Mouse (Mus musculus) kidney, adult 18-20 months (tissue): Measurements from ENCODE around the gene Ino80d.

Experiments used
- DNase-seq: peaks from one replicate; pipeline ENCODE4 v3.0.0; 2021

Ino80d gene

DNA sequence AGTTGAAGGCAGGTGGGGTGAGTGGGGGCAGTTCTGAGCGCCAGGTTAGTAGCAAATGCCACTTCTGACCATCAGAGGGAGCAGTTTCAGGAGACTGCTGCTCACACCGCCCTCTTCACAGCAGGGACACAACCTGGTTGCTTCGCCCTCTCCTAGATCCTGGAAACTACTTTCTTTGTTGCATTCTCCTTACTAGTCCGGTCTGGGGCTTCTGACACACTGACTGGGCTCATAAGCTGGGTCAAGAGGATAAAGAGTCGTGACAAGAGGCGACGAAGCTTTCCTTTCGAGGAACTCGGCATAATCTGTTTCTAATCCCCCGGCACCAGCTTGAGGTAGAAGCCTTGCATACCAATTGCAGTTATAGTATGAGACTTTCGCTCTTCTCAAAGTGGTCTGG is 129.9 kb downstream of the Ino80d start:
- peak; percentile 64 for DNase-seq

DNA sequence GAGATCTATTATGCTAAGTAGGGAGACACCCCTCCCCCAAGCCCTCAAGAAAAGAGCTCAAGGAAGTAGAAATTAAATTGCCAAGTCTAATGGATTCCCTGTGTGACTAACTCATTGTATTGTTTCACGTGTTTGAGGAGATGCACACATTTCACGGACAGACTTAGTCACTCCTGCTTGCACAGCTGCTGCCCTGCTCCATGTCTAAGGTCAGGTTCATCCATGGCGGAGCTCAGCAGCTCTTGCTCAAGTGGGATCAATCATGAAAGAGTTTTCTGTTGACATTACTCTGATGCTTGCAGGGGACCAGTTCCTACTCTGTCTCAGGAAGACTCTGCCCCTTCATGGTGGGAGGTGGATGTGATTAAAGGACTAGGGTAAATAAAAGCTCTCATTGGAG is 137.7 kb downstream of the Ino80d start:
- DNase-seq = no peak

DNA sequence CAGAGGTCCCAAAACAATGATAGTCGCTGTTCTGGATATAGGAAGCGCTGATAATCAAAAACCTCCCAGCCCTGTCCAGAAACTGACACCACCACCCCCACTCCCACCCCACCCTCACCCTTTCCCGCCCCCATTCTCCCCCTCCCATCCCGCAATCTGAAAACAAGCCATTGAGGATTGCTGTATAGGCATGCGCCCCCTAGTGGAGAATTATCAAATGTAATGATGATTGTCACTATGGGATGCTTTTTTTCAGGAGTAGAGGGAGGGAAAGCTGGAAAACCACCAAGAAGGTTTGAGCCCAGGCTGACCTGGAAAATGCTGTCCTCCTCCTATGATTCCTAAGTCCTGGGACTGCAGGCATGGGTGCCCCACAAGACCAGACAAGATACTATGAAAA is 147.6 kb downstream of the Ino80d start:
- DNase-seq = no peak

DNA sequence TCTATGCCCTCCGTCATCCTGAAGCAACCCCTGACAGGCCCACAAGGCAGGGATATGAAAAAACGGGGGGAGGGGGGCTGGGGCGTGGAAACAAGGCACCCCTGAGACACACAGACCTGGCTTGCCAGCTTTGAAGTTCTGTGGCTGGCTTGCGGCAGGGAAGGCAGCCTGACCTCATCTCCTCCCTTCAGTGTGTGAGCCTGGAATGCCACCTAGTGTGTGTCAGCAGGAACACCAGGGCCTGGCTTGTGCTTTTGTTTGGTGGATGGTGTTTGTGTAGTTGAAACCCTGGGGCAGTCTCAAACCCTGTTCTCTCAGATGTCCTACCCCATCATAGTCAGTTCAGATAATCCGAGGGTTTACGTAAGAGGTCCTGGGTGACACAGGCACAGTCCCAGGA is 150.2 kb downstream of the Ino80d start:
- peak; percentile 44 for DNase-seq

DNA sequence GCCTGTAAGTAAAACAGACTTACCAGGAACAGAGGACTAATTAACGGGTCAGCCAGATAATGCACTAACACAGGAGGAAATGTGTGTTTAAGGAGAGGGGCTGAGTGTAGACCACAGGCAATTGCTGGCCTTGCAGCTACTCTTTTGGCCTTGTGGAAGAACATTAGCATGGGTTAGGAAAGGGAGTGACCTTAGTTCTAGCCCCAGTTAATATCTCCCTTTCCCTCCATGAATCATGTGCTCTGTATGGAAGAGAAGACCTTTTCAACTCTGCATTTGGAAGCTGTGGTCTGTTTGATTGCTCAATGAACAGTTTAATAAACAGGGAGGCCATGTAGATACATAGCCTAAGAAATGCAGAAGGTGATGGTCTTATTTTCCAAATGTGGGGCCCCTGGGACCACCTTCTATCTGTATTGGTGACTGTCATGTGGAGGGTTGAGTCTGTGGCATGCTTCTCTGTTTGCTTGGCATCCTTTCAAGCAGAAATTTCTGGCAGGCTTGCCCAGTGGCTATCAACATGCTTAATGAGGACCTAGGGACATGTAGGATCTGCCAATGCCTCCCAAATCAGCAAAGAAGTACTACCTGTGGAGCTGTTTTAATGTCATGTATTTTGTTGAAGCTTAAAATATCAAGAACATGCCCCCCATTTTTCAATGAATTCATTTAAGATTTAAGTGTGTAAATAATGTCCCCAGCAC is 157.4 kb downstream of the Ino80d start:
- no peak for DNase-seq

DNA sequence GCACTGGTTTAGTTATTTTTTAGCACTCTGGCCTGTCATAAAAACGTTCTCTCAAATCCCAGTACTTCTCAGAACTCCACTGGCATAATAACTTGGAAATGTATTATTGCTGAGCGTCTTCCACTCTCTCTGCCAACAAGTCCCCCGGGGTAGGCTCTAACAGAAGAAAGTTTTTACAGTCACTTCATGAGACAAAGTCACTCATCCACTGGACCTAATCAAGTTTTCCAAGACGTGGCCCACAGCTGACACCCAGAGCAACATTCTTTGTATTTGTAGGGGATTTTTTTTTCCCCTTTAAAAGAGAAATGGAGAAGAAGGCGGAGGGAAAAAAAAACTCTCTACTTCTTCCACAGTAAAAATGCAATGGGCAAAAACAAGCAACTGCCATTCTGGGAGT is 157.9 kb downstream of the Ino80d start:
- no peak for DNase-seq

DNA sequence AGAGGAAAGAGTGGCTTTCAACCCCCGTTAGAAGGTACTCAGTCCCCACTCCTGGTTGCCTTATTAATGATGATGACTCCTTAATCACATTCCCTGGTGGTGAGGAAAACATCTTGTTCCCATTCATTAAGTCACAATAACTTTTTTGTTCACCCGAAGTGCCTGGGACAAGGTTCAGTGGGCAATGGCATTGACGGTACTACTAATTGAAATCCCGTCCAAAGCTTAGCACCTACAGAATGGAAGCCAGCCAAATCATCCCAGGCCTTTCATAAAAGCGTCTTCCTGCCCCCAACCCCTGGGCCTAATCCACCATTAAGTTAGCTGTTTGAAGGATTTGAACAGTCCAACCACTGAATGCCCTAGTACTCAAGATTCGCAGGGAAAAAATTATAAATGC is 159.1 kb downstream of the Ino80d start:
- no peak for DNase-seq

DNA sequence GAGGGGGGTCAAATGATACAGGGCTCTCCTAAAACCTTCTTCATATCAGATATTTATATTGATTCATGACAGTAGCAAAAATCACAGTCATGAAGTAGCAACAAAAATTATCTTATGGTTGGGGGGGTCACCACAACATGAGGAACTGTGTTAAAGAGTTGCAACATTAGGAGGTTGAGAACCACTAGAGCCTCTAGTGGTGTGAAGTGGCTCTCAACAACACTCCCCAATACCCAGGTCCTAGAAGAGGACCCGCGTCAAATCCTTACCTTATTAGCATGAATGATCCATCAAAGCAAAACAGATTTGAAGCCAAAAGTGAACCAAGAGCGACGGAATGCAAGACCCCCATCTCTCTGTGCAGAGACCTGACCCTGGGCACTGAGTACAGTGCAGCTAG is 161.4 kb downstream of the Ino80d start:
- no peak for DNase-seq

DNA sequence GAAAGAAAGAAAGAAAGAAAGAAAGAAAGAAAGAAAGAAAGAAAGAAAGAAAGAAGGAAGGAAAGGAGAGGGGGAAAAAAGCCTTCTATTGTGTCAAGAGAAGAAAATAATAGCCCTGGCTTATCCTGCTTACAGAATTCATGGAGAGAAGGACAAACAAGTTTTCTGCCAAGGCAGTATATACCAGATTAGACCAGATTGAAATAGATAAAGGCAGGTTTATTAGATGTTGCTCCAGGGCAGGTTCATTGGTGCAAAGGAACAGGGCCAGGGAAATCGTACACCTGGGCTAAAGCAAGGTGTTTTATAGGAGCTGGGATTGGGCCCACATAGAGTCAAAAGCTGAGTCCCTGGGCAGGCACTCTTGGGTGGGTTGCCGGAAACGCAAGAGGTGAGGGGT is 162.1 kb downstream of the Ino80d start:
- DNase-seq = no peak

DNA sequence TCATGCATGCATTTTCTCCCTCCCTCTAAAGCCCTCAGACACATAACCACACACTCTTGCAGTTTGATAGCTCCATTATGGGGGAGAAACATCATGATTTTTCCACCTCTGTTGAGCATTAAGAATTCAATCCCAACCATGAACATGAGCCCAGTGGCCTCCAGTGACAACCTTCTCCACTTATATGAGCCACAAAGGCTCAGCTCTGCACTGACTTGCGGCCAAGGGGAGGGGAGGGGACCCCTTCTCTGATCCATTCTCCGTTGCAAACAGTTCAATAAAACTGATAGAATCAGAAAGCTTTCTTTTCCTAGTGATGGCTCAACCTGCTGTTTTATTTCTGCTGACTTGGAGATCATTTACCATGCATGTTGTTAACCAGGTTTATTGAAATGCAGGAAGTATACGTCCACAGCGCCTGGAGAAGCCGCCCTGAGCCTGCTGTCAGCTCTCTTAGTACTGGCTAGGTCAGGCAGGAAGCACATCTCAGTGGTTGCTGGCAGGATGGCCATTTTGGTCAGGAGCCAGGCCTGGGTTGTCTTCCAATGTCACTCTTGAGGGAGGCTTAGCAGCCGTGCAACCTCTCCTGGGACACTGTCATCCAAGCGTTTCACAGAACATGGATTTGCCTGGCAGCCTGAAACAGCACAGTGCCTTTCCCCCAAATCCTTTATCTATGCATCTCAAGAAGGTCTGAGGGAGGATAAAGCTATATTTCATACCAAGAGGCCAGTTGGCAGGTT is 163.2 kb downstream of the Ino80d start:
- DNase-seq = peak; percentile 37

DNA sequence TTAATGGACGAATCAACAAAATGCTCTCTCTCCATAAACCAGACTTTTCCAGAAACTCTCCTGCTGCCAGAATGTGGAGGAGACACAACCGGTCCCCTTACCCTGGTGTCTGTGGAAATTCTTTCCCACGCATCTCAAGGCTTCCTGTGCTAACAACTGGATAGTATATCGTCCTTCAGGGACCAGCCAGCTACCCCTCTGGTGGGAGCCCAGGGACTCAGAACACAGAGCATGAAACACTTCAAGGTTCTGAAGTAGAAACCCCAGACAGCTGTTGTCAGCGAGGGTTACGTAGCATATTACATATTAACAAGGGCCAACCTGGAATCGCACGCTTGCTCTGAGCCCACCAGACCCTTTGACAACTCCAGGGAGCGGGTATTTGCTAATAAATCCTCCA is 163.9 kb downstream of the Ino80d start:
- no peak for DNase-seq

DNA sequence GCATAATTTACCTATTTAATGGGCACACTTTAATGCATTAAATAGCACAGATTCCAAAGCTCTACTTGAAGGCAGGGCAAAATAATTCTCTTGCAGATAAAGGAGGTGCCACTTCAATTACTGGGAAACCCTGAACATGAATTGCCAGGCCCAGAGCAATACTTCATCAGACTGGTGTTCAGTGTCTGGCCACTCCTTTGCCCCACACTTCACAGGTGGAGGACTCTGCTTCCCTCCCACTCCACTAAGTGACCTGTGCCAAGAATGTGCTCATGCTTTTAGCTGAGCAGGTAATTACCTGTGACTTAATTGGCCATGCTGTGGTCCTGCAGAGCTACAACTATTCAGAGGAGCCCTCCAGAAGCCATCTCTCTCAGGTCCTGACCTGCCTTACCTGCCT is 166.7 kb downstream of the Ino80d start:
- peak; percentile 9 for DNase-seq

DNA sequence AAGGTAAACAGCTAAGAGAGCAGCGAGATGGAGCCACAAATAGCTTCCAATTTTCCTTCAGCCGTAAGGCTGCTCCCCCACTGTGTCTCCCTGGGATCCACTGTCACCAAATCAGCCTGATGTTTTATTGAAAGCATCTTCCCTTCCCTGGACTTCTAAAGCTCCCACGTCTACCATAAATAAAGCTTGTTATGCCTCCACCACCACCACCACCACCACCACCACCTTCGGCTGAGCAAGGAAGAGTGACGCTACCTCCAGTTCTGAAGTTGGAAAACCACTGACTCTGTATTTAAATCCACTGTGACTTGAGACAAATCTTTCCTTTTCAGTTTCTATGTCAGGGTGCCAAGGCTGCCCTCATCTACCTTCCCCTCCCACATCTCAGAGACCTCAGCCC is 167.5 kb downstream of the Ino80d start:
- DNase-seq = no peak

DNA sequence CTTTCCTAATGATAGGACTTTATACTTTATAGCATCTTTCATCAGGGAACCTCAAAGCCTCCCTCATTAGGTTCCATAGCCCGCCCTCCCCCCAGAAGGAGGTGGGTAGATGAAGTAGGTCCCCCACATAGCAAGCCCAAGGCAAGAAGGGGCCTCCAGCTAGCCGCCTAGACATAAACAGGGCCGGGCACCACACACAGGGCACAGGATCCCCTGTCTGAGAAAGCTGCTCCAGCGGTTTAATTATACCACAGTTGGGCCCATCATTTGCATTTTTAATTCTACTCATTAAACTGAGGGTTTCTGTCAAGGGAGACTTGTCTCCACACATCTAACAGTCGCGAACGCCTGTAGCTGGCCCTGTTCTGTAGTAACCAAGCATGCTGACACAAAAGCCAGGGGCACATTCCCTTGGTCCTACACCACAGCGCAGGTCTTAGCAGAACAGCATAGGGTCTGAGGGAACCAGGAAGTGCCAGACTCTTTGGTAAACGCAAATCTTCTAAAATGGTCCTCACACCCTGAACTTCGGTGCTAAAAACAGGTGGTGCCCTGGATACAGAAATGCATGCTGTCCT is 179.6 kb downstream of the Ino80d start:
- DNase-seq = no peak

DNA sequence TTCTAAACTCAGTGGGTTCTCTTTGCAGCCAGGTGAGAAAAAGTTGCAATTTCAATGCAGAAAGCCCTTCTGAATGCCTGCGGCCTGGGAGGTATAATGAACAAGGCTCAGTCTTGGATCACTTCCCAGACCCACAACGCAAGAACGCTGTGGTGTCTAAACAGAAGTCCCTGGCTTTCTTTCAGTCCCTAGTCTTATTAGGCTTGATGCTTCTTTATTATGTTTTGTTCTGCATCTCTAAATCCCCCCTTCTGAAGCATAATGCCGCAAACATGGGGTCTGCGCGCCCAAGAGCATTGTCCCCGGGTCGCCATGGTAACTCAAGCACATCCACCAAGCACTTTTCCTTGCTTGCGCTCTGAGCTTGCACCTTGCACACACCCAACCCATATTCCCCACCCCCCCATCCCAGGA is 180.4 kb downstream of the Ino80d start:
- DNase-seq = no peak

DNA sequence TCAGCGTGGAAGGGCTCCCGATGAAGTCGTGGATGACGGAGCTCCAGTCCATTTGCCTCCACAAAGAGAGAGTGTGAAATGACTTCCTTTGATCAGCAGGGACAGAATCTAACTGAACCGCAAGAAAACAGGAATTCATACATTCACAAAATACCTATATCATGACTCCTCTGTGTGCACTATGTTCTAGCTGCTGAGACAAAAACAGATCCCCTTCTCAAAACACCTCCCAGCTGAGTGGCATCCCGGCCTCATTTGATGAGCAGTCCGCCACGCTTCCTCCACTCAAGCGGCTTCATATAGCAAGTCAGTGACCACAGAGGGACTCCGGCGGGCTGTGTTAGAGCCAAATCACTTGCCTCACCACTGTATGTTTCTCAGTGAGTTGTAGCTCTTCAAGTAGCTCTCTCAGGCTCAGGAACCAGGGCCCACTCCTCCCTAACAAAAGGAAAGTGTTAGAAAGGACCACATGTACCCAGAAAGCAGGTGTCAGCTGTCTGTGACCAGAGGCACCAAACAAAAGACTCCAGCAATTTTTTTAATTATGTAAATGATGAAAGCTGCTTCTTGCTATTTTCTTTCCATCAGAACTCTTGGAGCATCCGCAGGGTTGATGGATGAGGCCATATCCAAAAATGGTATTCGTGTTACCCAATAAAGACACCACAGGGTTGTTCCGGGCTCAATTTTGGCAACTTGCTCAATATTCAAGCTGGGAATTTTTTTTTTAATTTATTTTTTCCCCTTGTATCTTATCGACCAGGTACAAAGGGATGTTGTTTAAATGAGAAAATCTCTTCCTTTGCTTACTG is 181.0 kb downstream of the Ino80d start:
- DNase-seq = no peak

DNA sequence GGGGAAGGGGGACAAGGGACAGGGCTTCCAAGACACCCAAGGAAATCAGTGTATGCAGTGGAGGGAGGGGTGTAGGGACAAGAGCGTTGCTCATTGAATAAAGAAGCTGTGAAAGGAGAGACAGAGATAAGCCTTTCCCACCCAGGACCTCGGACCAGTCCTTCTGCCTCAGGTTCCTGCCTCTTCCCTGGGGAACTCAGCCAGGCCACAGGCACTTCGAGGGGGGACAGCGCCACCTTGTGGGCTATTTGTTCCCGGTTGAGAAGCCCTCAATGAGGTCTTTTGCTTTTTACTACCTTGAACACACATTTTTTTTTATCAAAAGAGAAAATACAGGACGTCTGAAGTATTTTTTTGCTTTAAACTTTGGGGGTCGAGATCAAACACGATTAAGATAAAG is 185.0 kb downstream of the Ino80d start:
- DNase-seq = peak; percentile 86

DNA sequence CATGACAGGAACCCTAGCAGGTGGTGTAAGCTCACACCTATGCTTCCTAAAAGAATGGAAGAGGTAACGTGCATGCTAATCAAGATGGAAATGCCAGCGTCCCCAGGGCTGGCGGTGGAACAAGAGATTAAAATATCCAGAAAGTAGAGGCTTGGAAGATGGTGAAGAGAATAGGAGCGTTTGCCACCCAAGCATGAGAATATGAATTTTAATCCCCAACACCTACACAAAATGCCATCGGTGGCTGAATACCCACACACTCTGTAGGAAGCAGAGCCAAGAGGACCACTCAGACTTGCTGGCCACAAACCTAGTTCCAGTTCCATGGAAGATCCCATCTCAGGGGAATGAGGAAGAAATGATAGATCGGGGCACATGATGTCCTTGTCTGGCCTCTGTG is 195.2 kb downstream of the Ino80d start:
- no peak for DNase-seq

DNA sequence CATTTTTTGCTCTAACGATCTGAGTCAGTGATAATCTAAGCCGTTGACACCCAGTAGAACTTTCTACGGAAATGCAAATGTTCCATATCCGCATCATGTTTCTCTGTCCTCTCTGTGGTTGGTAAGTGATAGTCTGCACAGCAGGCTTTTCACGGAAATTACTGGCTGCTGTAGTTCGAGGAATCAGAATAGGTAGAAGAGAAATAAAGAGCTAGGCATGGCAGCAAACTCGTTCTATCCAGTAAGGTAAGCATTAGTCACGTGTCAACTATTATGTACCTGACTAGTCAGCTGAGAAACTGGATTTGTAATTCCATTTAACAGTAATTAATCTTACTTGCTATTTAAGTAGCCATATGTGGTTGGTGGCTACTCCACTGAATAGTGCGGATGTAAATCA is 197.9 kb downstream of the Ino80d start:
- DNase-seq = no peak

DNA sequence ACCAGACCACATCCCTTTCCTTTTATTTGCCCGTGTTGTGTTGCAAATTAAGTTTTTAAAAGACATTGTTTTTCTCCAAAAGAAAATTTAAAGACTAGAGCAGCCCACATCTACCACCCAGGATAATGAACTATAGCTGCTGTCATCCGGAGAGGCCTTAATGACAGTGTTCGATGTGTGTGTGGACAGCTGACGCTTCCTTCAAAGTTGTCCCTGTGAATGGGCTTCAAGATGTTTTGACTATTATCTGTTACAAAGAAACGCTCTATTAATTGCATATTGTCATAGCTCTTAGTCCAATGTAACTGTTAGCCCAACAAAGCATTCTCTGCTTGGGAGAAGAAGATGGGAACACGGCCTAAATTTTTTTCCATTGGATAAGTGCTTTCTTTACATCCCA is 200.0 kb downstream of the Ino80d start:
- no peak for DNase-seq

DNA sequence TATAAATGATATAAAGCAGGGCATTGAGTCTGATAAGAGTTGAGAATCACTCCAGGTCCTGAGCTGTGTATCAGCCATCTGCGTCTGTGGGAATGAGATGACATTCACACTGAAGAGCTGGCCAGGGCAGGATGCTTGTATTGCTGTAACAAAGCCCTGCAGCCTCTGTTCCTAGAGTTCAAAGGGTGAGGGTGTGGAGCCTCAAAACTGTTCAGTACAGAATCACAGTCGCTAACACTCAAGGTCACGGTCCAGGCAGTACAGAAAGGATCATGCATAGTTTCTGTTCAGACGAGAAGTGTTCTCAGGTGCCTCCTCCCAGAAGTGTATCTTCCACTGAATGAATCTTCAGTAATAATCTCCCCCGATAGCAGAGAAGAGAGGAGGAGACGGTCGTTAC is 203.0 kb downstream of the Ino80d start:
- DNase-seq = no peak

DNA sequence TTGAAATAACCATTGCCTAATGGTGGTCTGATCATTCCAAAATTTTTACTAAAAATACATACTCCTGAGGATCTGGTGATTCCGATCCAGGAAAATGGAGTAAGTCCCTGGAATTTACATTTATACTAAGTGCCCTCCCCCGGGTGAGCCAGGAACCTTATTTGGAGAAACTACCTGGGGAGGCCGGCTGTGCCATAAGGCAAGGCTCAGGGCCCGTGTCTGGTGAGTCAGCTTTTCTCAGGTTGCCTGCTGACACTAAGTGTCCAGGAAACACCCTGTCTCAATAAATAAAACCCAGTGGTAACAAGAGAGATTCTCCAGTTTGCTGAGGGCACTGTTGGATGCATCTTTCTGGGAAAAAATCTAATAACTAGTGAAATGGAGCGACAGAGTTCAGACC is 205.3 kb downstream of the Ino80d start:
- no peak for DNase-seq

DNA sequence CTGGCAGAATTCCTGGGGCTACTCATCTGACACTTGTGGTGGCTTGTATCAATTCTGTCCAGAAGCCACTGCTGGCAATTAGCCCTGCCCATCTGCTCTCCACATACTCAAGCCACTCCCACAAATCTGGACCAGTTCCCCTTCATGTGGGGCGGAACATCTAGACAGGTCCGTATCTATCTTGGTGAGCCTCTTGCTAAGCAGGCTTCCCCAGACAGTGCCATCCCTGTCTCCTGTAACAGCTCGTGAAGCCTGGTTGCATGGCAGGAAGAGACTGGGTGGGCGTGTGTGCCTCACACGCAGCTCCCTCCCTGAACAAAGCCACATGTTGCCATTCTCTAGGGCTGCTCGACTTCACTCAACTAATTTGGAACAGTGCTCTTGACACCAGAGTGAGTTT is 206.0 kb downstream of the Ino80d start:
- DNase-seq = no peak
